Mouse (Mus musculus) lung, adult 2 months (tissue): Measurements from ENCODE around the gene Nr4a1. TPM values are rescaled to one million over a fixed set of nuclear protein-coding genes. Genes with fewer than 3 reads are reported as not detected.

ENCODE experiments used
- DNase-seq: peaks from one replicate; pipeline ENCODE4 v3.0.0; 2022
- H3K4me1 ChIP-seq: fragments of 200-500 bp; 2 replicates; pipeline ENCODE4 v1.6.1; 2011; ENCODE audit warnings: low read length; ENCODE audit not compliant: control insufficient read depth, insufficient read depth
- H3K4me3 ChIP-seq: fragments of 200-500 bp; replicated peaks from 2 replicates; pipeline ENCODE3; 2011; ENCODE audit warnings: low read depth, mild to moderate bottlenecking, control low read depth, low read length; ENCODE audit errors: extremely low read depth
- CTCF ChIP-seq: fragments of 200-500 bp; IDR thresholded peaks from 2 replicates; pipeline ENCODE4 v1.5.1; 2011; ENCODE audit warnings: mild to moderate bottlenecking, low read length, control low read depth; ENCODE audit not compliant: insufficient read depth
- POLR2A ChIP-seq: fragments of 200-500 bp; IDR thresholded peaks from 2 replicates; pipeline ENCODE4 v1.6.1; 2011; ENCODE audit warnings: low read depth, mild to moderate bottlenecking, control low read depth, low read length, borderline replicate concordance; ENCODE audit errors: extremely low read depth
- WGBS: fragments of 180-500 bp; shearing (Covaris S2); methylation state at CpG from one replicate; pipeline ENCODE4 v1.1.7; 2018; 5-methylcytosine and 5-hydroxymethylcytosine counted together
- polyA plus RNA-seq: library from polyadenylated mRNA; depleted of rRNA; stranded (reverse); fragments of >200 nt; gene quantifications from 2 replicates; pipeline ENCODE4 v1.2.3, GENCODE M21; 2012

Gene Nr4a1
- polyA plus RNA-seq, 1 experiment, result 40.0 TPM

DNA sequence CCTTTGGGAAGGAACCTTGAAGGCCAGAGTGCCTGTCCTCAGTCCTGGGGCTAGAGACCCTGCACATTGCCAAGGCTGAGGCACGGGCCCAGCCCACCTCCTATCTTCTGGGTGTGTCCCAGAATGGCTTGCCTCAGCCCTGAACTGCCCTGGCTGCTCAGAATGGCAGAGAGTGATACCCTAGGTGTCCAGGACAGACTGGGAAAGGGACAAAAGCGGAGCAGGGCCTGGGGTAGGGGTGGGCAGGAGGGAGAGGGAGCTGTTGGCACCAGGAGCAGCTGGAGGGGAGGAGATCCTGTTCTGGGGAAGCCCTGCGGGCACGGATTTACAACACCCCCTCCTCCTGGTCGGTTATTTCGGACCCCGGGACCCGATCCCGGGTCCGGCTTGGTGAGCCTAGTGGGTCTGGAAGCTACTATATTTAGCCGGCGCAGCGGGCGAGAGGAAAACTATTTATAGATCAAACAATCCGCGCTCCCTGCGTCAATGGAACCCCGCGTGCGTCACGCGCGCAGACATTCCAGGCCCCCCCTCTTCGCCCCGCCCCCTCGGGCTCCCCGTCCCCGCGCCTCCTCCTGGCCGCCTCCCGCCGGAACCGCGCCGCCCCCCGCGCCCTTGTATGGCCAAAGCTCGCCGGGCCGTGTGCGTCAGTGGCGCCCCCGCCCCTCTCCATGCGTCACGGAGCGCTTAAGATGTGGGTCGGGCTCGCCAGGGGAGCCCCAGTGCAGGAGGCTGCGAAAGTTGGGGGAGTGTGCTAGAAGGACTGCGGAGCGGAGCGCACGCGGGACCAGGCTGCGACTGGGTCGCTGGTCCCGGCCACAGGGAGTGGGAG, 12.3 kb downstream of the Nr4a1 start:
- Histone ChIP-seq H3K4me3 (peak overlapping the region; percentile 67), H3K4me1 (peaks cover 20% of the 10 kb centered on the region)
- 1% methylated on average over 55 of the region's 57 CpGs for WGBS
- no peak for TF ChIP-seq CTCF
- peak; percentile 95 for TF ChIP-seq POLR2A
- peak; percentile 94 for DNase-seq

DNA sequence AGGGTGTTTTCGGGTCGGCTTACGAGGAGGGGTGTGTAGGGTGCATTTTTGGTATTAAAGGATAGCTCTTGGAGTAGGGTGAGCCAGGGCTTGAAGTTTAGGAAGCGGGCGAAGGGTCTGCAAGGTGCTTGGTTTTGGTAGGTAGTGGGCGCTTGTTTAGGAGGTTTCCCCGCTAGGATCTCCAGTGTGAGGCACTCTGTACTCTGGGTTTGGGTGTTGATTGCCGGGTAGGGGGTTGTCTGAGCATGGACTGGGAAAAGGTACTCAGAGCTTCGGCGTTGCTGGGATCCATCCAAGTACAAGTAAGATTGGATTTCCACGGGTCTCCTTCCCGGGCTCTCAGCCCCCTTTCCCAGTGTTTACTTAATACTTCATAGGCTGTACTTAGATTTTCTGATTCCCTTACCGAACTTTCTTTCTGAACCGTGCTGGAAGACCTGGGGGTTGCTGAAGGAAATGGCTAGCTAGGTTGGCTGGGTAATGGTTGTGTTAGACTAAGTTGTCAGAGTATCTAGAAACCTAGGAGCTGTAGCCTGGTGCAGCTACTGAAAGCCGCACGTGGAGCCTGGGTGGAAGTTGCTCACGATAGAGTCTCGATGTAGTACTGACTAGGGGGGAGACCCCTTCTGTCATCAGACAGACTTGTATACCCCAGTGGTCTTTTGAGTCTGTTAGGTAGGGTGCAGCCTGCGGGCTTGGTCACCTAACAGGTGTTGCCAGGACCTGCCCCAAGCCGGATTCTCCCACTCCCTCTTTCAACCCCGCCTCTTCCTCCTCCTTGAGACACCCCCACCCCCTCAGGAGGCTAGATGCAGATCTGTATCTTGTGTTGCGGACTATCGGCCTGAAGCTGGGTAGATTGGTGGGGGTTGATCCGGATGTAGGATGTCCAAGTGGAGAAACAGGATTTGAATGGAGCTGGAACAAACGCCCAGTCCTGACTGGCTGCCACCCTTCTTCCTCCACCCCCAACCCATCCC, 13.3 kb downstream of the Nr4a1 start:
- Histone ChIP-seq H3K4me1 (peaks cover 18% of the 10 kb centered on the region), H3K4me3 (peak overlapping the region; percentile 67)
- 1% methylated on average over 25 of the region's 25 CpGs for WGBS
- TF ChIP-seq POLR2A, result 0 out of 2 replicates have a peak, but pooled peaks have one; percentile 38
- TF ChIP-seq CTCF, result no peak
- peak; percentile 55 for DNase-seq

DNA sequence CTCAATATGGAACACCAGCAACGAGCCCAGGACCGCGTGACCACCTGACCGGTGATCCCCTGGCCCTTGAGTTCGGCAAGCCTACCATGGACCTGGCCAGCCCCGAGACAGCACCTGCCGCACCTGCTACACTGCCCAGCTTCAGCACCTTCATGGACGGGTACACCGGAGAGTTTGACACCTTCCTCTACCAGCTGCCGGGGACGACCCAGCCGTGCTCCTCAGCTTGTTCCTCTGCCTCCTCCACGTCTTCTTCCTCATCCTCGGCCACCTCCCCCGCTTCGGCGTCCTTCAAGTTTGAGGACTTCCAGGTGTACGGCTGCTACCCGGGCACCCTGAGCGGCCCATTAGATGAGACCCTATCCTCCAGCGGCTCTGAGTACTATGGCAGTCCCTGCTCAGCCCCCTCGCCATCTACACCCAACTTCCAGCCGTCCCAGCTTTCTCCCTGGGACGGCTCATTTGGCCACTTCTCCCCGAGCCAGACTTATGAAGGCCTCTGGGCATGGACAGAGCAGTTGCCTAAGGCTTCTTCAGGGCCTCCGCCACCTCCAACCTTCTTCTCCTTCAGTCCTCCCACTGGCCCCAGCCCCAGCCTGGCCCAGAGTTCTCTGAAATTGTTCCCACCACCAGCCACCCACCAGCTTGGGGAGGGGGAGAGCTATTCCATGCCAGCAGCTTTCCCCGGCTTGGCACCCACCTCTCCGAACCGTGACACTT, 16.2 kb downstream of the Nr4a1 start:
- Histone ChIP-seq H3K4me1 (peaks cover 13% of the 10 kb centered on the region), H3K4me3 (no peak overlapping the region)
- 93% methylated on average over 29 of the region's 29 CpGs for WGBS
- no peak for DNase-seq
- TF ChIP-seq CTCF, result no peak
- no peak for TF ChIP-seq POLR2A

DNA sequence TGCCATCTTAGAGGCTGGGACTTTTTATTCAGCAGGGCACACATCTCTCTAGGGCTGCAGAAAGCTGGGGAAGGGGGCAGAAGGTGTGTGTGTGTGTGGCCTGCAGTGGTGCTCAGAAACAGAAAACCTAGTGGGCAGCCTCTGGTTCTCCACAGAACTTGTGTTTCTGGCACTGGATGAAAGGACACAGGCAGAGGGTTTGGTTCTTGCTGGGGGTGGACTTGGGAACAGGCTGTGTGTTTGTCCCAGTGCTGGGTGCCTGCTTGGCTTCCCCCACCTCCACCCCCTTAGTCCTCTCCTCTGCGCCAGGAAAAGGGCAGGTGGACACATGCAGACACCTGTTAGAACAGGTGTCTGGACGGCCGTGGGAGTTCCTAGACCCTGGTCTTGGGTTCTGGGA, 17.0 kb downstream of the Nr4a1 start:
- H3K4me1 ChIP-seq, result peaks cover 10% of the 10 kb centered on the region
- no peak for DNase-seq
- no peak overlapping the region for H3K4me3 ChIP-seq
- TF ChIP-seq CTCF (no peak), POLR2A (no peak)
- 77% methylated on average over 3 of the region's 3 CpGs for WGBS

DNA sequence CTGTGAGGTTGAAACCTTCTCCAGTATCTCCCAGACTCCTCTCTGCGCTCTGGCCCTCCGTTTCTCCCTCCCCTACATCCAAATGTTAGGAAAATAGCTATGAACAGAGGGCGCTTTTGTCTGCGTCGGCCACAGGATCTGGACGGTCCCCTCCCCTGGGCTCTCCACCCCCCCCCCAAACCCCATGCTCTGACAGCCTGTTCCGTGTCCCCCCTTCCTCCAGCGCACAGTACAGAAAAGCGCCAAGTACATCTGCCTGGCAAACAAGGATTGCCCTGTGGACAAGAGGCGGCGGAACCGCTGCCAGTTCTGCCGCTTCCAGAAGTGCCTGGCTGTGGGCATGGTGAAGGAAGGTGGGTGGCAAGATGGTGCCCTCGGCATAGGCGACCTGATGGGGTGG, 17.4 kb downstream of the Nr4a1 start:
- WGBS, result 84% methylated on average over 15 of the region's 15 CpGs
- Histone ChIP-seq H3K4me1 (0 out of 2 replicates have a peak, but pooled peaks cover 9% of the 10 kb centered on the region), H3K4me3 (no peak overlapping the region)
- no peak for TF ChIP-seq POLR2A
- no peak for TF ChIP-seq CTCF
- DNase-seq, result no peak

DNA sequence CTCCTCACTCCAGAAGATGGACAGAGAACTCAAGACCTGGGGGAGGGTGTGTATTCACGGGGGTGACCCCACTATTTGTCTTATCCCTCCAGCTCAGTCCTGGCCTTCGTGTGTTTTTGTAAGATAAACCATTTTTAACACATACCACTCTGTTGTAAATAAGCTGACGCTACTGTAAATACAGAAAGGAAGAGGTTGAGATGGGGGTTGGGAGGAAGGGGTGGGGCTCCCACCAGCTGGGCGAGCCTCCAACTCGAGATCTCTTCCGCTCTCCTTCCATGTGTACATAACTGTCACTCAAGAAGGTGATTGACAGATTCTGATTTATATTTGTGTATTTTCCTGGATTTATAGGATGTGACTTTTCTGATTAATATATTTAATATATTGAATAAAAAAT, 20.3 kb downstream of the Nr4a1 start:
- no peak for TF ChIP-seq POLR2A
- no peak for TF ChIP-seq CTCF
- no peaks in the 10 kb centered on the region for H3K4me1 ChIP-seq
- DNase-seq, result no peak
- 26% methylated on average over 6 of the region's 6 CpGs for WGBS
- H3K4me3 ChIP-seq, result no peak overlapping the region

DNA sequence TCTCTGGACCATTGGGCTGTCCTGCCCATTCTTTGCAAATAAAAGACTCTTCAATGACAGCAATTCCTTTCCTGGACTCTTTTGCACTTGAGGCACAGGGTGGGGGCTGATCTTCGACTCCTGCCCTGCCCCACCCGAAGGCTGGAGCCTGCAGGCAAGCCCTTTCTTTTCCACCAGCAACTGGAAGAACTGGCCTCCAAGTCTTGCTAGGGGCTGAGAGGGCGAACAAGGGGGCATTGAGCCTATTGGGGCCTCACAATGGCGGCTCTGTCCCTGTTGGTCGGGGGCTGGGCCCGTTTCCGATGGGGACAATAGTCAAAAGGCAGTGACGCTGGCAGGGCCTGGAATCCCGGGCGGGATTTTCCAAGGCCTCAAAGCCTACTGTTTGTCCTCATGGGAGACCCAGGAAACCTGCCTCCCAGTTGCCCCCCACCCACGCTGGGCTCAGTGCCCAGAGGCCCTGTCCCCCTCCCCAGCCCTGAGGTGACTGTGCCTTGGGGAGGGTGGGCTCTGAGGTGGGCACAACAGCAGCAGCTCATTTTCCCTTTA, 23.4 kb downstream of the Nr4a1 start:
- no peak for DNase-seq
- Histone ChIP-seq H3K4me1 (no peaks in the 10 kb centered on the region), H3K4me3 (no peak overlapping the region)
- 61% methylated on average over 11 of the region's 11 CpGs for WGBS
- TF ChIP-seq CTCF (no peak), POLR2A (no peak)

DNA sequence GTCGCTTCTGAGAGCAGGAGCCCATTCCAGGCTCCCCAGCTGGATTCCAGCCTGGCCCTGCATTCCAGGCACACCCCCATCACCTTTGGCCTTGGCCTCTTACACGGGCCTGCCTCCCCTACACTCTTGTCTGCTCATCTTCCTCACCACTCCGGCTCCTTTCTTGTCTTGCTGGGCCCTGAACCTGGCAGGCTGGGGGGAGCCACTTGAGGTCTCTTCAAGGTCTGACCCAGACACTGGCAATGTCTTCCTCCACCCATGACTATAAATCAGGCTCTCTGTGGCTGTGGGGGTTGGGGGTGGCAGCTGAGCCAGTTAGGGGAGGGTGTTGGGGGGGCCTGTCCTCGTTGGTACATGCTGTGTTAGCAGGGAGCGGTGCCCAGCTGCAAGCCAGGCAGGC, 24.5 kb downstream of the Nr4a1 start:
- Histone ChIP-seq H3K4me1 (no peaks in the 10 kb centered on the region), H3K4me3 (no peak overlapping the region)
- TF ChIP-seq CTCF (no peak), POLR2A (no peak)
- no peak for DNase-seq
- 62% methylated on average over 5 of the region's 5 CpGs for WGBS

DNA sequence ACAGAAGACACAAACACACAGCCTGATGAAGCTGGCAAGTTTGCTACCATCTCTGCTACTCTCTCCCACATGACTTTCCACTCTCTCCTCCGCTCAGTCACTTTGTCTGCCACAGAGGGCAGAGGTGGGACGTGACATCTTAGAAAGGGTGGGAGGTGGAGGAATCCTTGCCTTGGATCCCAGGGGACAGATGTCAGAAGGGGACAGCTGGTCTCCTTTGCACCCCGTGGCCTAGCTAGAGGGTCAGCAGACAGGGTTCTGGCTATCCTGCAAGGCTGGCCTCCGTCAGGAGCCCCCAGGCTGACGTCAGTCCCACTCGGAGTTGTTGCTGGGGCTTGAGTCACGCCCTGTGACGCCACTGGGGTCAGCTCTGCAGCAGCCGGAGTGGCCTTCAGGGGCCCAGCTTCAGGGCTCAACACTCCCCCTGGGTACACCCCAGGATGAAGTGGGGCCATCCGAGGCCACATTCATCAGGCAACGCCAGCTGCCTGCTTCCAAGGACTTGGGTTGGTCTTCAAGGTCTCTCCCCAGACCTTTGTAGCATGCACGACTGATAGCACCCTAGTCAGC, 25.4 kb downstream of the Nr4a1 start:
- no peaks in the 10 kb centered on the region for H3K4me1 ChIP-seq
- H3K4me3 ChIP-seq, result no peak overlapping the region
- 64% methylated on average over 12 of the region's 12 CpGs for WGBS
- no peak for TF ChIP-seq POLR2A
- no peak for DNase-seq
